Mouse (Mus musculus): ENCODE measurements around the gene Smchd1. TPM values are rescaled to one million over a fixed set of nuclear protein-coding genes. Genes with fewer than 3 reads are reported as not detected.

The Smchd1 gene
- 56.1 and 58.6 TPM in 2 replicates for polyA plus RNA-seq (2015; fragmentation: Nextera tagmentation; extraction: Ambion mirVana)

DNA sequence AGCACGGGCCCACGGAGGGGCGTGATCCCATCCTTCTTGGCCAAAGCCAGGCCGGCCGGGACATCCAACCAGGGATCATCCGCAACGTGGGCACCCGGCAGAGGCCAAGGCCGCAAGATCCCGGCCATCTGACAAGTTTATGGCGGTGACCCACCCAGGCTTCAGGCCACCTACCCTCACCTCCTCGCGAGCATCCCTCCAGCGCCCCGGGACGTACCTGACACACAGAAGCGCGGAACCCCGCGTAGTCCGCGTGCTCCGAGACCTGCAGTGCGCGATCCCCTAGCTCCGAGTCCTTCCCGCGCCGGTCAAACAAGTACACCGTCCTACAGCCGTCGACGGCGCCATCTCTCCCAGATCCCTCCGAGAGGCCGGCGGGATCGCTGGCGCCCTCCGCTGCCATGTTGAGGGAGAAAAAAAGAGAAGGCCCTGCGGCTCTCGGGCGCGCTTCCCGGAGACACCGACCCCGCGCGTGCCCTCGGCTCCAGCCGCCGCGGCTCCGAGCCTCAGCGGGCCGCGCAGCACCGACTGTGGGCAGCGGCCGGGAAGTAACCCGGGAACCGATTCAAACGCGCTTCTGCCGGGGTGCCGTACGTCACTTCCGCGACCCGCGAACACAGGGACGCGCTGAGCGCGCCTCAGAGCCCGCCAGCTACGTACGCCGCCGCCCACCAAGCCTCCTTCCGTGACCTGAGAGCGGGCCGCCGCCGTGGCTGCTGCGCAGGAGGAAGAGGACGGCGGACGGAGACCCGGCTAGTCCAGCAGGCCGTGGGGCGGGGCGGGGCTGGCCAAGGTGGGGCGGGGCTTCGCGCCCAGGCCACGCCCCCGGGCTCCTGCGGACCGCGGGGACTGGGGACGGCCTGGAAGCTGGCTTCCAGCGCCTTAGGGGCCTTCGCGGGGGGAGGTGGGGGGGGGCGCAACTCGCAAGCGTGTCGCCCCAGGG is at the start of gene Smchd1:
Smchd1 (minus strand) TSS at position 582 of the 943 bp plus-strand sequence.
- Histone ChIP-seq H3K27me3 (ENCODE audit: control insufficient read depth, insufficient read depth, low read depth, low read length) (no peaks in the 10 kb centered on the region), H3K9me3 (ENCODE audit: control insufficient read depth, low read length) (no peaks in the 10 kb centered on the region), H3K4me3 (ENCODE audit: low read length) (peak within 1 kb of the TSS; percentile 92), H3K4me2 (ENCODE audit: low read depth, low read length) (peak within 1 kb of the TSS; percentile 85), H3K4me1 (replicated peaks; ENCODE audit: control insufficient read depth, insufficient read depth, low read length) (peaks cover 12% of the 10 kb centered on the region), H3K36me3 (ENCODE audit: control insufficient read depth, insufficient read depth, low read length) (no peaks in the 10 kb centered on the region), H3K9ac (ENCODE audit: low read length) (peak within 1 kb of the TSS; percentile 97), H3K27ac (ENCODE audit: low read length) (peak within 1 kb of the TSS; percentile 99)
- peak; percentile 98 for ATAC-seq (ENCODE audit: low read depth)
- under 1% methylated on average over 89 of the region's 109 CpGs for WGBS

DNA sequence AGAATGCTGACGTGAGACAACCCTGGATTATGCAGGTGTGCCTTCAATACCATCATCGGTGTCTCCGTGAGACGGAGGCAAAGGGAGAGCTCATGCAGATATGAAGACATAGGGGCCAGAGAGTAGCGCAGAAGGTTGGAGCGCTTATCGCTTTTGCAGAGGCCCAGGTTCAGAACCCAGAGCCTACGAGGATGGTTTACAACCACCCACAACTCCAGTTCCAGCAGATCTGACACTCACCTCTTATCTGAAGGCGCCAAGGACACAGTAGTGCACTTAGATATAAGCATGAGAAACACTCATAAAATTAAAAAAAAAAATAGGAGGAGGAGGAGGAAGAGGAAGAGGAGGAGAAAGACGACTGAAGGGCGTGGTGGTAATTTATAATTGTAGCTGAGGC is 35.2 kb upstream of the Smchd1 start:
- WGBS: 94% methylated on average over 11 of the region's 11 CpGs
- Histone ChIP-seq H3K4me3 (ENCODE audit: low read length) (no peak overlapping the region), H3K4me2 (ENCODE audit: low read depth, low read length) (no peak overlapping the region), H3K9ac (ENCODE audit: low read length) (no peak overlapping the region), H3K27me3 (ENCODE audit: control insufficient read depth, insufficient read depth, low read depth, low read length) (no peaks in the 10 kb centered on the region), H3K36me3 (ENCODE audit: control insufficient read depth, insufficient read depth, low read length) (peaks cover 38% of the 10 kb centered on the region), H3K27ac (ENCODE audit: low read length) (no peak overlapping the region), H3K9me3 (ENCODE audit: control insufficient read depth, low read length) (no peaks in the 10 kb centered on the region), H3K4me1 (replicated peaks; ENCODE audit: control insufficient read depth, insufficient read depth, low read length) (no peaks in the 10 kb centered on the region)
- ATAC-seq (ENCODE audit: low read depth): no peak

DNA sequence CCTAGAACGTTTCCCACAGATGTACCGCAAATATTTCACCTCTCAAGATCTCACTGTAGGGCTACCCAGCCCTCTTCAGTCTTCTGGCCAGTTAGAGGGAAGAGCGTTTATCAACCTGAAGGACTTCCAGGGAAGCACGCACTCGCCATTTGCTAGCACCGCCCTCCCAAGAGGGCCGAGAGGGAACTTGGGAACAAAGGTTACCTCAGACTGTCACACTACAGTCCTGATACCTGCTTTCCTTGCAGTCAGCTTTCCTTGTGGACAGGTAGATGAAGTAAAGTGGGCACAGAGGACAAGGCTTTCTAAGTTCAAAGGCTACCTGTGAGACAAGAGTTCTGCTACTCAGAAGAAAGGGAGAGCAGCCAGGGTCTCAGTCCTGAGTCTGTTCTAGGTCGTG is 31.7 kb upstream of the Smchd1 start:
- Histone ChIP-seq H3K27me3 (ENCODE audit: control insufficient read depth, insufficient read depth, low read depth, low read length) (no peaks in the 10 kb centered on the region), H3K36me3 (ENCODE audit: control insufficient read depth, insufficient read depth, low read length) (peaks cover 44% of the 10 kb centered on the region), H3K27ac (ENCODE audit: low read length) (no peak overlapping the region), H3K4me2 (ENCODE audit: low read depth, low read length) (no peak overlapping the region), H3K9me3 (ENCODE audit: control insufficient read depth, low read length) (no peaks in the 10 kb centered on the region), H3K9ac (ENCODE audit: low read length) (no peak overlapping the region), H3K4me3 (ENCODE audit: low read length) (no peak overlapping the region), H3K4me1 (replicated peaks; ENCODE audit: control insufficient read depth, insufficient read depth, low read length) (no peaks in the 10 kb centered on the region)
- ATAC-seq (ENCODE audit: low read depth): no peak
- 85% methylated on average over 8 of the region's 8 CpGs for WGBS

DNA sequence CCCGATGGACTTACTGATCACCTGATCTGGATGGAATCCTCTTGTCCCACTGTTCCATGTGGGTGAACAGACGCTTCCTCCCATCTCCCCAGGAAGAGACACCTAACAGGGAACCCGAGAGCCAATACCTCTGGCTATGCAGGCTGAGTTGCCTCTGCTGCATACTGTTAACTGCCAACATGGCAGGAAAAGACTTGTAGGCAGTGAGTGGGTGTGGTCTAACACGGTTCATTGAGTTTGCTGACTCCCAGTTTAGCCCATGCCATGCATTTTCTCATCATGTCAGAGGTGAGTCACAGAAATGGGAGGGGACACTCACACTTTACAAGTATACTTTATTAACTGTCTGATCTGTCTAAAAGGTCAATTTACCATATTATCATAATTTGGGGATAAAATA is 20.6 kb upstream of the Smchd1 start:
- peaks cover 37% of the 10 kb centered on the region for H3K36me3 ChIP-seq (ENCODE audit: control insufficient read depth, insufficient read depth, low read length)
- no peaks in the 10 kb centered on the region for H3K4me1 ChIP-seq (replicated peaks; ENCODE audit: control insufficient read depth, insufficient read depth, low read length)
- ATAC-seq (ENCODE audit: low read depth): no peak
- H3K27ac ChIP-seq (ENCODE audit: low read length): no peak overlapping the region
- no peaks in the 10 kb centered on the region for H3K27me3 ChIP-seq (ENCODE audit: control insufficient read depth, insufficient read depth, low read depth, low read length)
- H3K9ac ChIP-seq (ENCODE audit: low read length): no peak overlapping the region
- no peak overlapping the region for H3K4me2 ChIP-seq (ENCODE audit: low read depth, low read length)
- 87% methylated on average over 4 of the region's 4 CpGs for WGBS
- H3K9me3 ChIP-seq (ENCODE audit: control insufficient read depth, low read length): no peaks in the 10 kb centered on the region
- H3K4me3 ChIP-seq (ENCODE audit: low read length): no peak overlapping the region

DNA sequence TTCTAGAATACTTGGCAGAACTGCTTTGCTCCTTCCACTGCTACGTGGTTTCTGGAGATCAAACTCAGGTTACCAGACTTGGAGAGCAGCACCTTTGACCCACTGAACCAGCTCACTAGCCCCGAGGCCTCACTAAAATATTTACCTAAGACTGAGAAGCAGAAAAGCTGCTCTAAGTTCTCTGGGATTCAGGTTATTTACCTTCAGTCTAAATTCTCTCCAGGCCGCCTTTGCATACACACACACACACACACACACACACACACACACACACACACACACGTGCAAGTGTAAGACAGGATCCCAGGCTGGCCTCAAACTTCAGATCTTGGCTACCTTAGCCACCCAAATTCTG is 16.2 kb upstream of the Smchd1 start:
- H3K9me3 ChIP-seq (ENCODE audit: control insufficient read depth, low read length): no peaks in the 10 kb centered on the region
- H3K9ac ChIP-seq (ENCODE audit: low read length): no peak overlapping the region
- H3K27me3 ChIP-seq (ENCODE audit: control insufficient read depth, insufficient read depth, low read depth, low read length): no peaks in the 10 kb centered on the region
- H3K36me3 ChIP-seq (ENCODE audit: control insufficient read depth, insufficient read depth, low read length): peaks cover 5% of the 10 kb centered on the region; the same call in 1 of the 2 replicates
- peak; percentile 40; the same call in 1 of the 2 replicates for ATAC-seq (ENCODE audit: low read depth)
- WGBS: 28% methylated on average over 4 of the region's 4 CpGs
- peak overlapping the region; percentile 86 for H3K27ac ChIP-seq (ENCODE audit: low read length)
- no peak overlapping the region for H3K4me2 ChIP-seq (ENCODE audit: low read depth, low read length)
- no peak overlapping the region for H3K4me3 ChIP-seq (ENCODE audit: low read length)
- no peaks in the 10 kb centered on the region for H3K4me1 ChIP-seq (replicated peaks; ENCODE audit: control insufficient read depth, insufficient read depth, low read length)

DNA sequence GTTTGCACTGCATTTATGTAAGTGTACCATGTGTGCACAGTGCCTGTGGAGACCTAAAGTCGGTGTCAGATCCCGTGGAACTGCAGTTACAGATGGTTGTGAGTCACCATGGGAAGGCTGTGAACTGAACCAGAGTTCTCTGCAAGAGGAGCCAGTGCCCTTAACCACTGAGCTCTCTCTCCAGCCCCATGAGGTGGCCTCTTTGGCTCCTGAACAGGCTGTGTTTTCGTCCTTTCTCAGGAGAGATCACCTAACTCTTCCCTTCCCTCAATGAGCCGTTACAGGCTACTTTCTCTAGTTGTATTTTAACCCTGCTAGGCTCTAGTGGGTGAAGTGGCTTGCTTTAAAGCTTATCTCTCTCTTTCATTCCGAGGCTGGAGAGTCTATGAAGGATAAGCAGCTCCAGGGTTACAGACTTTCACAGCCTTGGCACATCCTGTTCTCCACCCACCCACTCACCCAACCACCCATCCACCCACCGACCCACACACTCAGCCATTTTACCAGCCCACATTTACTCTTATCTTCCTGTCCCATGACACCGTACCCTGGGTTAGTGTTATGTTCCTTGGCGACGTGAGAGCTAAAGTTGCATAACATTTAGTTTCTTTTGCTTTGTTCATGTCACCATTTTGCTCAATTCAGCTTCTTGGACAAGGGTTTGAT is 15.7 kb upstream of the Smchd1 start:
- Histone ChIP-seq H3K27me3 (ENCODE audit: control insufficient read depth, insufficient read depth, low read depth, low read length) (no peaks in the 10 kb centered on the region), H3K4me3 (ENCODE audit: low read length) (no peak overlapping the region), H3K9ac (ENCODE audit: low read length) (no peak overlapping the region), H3K27ac (ENCODE audit: low read length) (peak overlapping the region; percentile 86), H3K4me2 (ENCODE audit: low read depth, low read length) (no peak overlapping the region), H3K9me3 (ENCODE audit: control insufficient read depth, low read length) (no peaks in the 10 kb centered on the region), H3K4me1 (replicated peaks; ENCODE audit: control insufficient read depth, insufficient read depth, low read length) (no peaks in the 10 kb centered on the region), H3K36me3 (ENCODE audit: control insufficient read depth, insufficient read depth, low read length) (peaks cover 4% of the 10 kb centered on the region; the same call in 1 of the 2 replicates)
- peak; percentile 76 for ATAC-seq (ENCODE audit: low read depth)
- 45% methylated on average over 9 of the region's 9 CpGs for WGBS

DNA sequence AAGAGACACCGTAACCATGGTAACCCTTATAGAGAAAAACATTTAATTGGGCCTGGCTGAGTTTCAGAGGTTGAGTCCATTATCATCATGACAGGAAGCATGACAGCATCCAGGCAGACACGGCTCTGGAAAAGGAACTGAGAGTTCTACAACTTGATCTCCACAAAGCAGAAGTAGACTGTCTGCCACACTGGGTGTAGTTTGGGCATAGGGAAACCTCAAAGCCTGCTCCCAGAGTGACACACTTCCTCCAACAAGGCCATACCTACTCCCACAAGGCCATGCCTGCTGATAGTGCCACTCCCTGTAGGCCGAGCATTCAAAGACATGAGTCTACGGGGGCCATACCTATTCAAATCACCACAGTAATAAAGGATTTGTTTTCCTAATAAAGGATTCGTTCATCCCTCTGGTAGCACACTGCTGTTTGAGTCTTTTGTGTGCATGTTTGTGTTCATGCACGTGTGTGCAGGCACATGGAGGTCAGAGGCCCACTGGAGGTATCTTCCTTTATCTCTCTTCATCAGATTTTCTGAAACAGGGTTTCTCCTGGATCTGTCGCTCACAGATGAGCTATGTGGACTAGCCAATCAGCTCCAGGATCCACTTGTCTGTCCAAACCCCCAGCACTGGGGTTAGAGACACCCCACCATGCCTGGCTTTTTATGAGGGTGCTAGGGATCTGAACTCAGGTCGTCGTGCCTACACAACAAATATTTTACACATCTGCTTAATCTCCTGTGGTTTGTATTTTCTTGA is 14.7 kb upstream of the Smchd1 start:
- no peak for ATAC-seq (ENCODE audit: low read depth)
- 78% methylated on average over 9 of the region's 9 CpGs for WGBS
- no peak overlapping the region for H3K4me2 ChIP-seq (ENCODE audit: low read depth, low read length)

DNA sequence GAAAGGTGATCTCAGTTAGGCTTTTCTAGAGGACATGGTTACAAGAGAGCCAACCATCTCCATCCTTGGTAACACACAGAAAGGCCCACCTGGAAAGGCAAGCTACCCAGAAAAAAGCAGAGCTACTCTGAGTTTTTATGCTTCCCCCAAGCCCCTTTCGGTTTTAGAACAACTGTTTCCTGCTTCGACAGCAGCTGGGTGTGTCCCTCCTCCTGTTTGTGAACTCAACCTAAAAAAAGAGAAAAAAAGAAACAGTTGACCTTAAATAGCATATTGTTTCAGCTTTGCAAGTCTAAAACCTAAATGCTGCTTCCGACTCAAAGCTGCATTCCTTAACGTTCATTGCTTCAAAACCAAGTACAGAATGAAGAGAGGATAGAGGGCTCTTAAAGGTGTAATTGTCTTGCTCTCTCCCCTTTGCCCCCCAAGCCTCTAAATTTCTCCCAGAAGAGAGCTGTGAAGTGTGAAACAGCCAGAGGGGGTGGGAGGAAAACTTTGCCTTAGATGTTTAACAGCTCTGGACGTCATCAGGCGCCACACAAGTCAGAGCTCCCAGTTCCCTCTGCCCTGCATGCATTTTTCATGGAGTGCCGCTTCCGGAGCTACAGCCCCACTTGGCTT is 11.2 kb upstream of the Smchd1 start:
- peak; percentile 34; the same call in 1 of the 2 replicates for ATAC-seq (ENCODE audit: low read depth)
- 19% methylated on average over 8 of the region's 8 CpGs for WGBS
- 0 out of 2 replicates have a peak overlapping the region, but pooled peaks have one; percentile 5 for H3K9ac ChIP-seq (ENCODE audit: low read length)

More for the DNA sequence above, 14.7 kb upstream of the Smchd1 start:
- Histone ChIP-seq H3K9ac (ENCODE audit: low read length) (no peak overlapping the region), H3K9me3 (ENCODE audit: control insufficient read depth, low read length) (no peaks in the 10 kb centered on the region), H3K4me3 (ENCODE audit: low read length) (no peak overlapping the region), H3K4me1 (replicated peaks; ENCODE audit: control insufficient read depth, insufficient read depth, low read length) (no peaks in the 10 kb centered on the region), H3K27me3 (ENCODE audit: control insufficient read depth, insufficient read depth, low read depth, low read length) (no peaks in the 10 kb centered on the region), H3K27ac (ENCODE audit: low read length) (peak overlapping the region; percentile 86; the same call in 1 of the 2 replicates), H3K36me3 (ENCODE audit: control insufficient read depth, insufficient read depth, low read length) (no peaks in the 10 kb centered on the region)

More for the DNA sequence above, 11.2 kb upstream of the Smchd1 start:
- Histone ChIP-seq H3K27me3 (ENCODE audit: control insufficient read depth, insufficient read depth, low read depth, low read length) (no peaks in the 10 kb centered on the region), H3K36me3 (ENCODE audit: control insufficient read depth, insufficient read depth, low read length) (no peaks in the 10 kb centered on the region), H3K4me1 (replicated peaks; ENCODE audit: control insufficient read depth, insufficient read depth, low read length) (no peaks in the 10 kb centered on the region), H3K4me2 (ENCODE audit: low read depth, low read length) (peak overlapping the region; percentile 36), H3K4me3 (ENCODE audit: low read length) (peak overlapping the region; percentile 5; the same call in 1 of the 2 replicates), H3K27ac (ENCODE audit: low read length) (peak overlapping the region; percentile 58), H3K9me3 (ENCODE audit: control insufficient read depth, low read length) (no peaks in the 10 kb centered on the region)

Data from lung, embryonic 16.5 days (tissue).